Mouse (Mus musculus) skeletal muscle tissue, adult 2 months (tissue): ENCODE results near the gene Pcsk6.
"Not testable (repeated sequence)": the region's sequence is repeated elsewhere in the genome, so short reads cannot be mapped to it uniquely, and the experiment has no call there.

Source experiments
- DNase-seq: peaks from one replicate; pipeline ENCODE4 v3.0.0-alpha.2; 2012; ENCODE audit warnings: low read depth, low spot score

Gene Pcsk6

DNA sequence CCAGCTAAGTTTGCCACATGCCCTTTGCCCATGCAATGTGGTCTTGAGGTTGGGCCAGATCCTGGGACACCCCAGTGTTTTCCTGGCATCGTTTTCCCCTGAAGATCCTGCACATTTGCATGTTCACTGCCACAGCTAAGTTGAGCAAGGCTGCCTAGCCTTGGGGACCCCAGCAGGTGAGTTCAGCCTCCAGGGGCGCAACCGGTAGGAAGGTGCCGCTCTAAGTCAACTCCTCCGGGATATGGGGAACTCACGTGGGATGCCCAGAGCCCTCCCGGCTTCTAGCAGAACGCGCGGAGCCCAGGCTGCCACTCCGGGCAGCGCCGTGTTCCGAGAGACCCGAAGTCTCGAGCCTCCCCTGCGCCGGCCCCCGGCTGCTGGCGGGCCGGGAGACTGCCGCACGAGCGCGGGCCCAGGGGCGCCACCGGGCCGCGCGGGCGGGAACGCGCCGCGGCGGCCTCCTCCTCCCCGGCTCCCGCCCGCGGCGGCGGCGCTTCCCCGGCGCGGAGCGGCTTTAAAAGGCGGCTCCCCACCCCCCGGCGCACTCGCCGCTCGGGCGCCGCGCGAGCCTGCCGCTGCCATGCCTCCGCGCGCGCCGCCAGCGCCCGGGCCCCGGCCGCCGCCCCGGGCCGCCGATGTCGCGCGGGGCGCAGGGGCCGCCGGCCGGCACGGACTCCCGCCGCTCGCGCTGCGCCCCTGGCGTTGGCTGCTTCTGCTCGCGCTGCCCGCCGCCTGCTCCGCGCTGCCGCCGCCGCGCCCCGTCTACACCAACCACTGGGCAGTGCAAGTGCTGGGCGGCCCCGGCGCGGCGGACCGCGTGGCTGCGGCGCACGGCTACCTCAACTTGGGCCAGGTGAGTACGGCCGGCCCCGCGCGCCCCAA is at the start of gene Pcsk6:
TSS of gene Pcsk6 (plus strand) at position 144 of the 882 bp plus-strand sequence.
- DNase-seq, result no peak

DNA sequence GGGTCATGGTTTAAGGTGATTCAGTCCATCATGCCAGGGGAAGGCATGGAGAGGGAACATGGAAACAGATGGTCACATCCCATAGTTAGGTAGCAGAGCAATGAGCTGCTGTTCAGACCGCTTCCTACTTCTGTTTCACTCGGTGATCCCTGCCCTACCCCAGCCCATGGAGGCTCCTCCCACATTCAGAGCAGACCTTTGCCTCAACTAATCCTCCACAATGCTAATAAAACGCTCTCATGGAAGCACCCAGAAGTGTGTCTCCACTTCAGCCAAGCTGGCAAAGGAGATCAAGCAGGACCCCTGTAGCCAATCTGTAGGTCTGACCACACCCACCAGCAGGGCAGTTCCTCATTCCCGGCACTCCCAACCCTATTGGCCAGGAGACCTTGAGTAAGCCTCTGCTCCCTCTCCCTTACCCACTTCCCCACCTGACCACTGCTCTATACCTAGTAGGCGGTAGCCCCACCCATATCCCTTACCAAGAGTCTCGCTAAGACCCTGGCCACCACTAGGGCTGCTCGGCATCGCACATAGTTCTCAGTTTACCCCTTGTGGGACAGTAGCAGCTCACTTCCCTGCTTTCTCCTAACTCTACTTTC is 47.8 kb upstream of the Pcsk6 start:
- DNase-seq, result no peak

DNA sequence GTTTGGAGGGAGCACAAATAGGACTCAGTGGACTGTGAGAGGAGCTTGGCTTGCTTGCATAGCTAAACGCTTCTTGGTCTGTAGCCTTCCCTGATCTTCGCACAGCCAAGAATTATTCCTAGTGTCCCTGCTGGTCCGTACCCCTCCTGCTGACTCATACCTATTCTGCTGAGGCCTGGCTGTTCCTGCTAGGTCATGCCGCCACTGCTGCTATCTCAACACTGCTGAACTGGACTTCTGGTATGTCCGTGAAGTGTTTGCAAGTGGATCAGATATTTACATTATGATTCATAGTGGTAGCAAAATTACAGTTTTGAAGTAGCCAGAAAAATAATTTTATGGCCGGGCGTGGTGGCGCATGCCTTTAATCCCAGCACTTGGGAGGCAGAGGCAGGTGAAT is 44.0 kb upstream of the Pcsk6 start:
- no peak for DNase-seq

DNA sequence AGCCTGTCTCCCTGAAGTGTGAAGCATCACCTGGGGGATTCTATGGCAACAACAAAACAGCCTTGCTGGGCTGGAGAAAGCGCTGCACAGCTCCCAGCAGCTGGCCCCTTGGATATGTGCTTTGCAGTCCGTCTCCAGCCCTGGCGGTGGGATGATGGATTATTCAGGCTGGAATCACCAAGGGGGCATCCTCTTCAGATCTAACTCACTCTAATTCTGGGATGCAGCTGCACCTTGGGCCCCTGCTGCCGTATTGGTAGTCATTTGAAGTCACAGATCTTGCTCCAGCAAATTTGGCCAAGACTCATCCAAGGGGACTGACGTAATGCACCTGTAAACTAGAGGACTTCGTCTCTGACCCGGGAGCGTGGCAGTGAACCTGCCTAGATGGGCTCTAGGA is 41.1 kb upstream of the Pcsk6 start:
- no peak for DNase-seq

DNA sequence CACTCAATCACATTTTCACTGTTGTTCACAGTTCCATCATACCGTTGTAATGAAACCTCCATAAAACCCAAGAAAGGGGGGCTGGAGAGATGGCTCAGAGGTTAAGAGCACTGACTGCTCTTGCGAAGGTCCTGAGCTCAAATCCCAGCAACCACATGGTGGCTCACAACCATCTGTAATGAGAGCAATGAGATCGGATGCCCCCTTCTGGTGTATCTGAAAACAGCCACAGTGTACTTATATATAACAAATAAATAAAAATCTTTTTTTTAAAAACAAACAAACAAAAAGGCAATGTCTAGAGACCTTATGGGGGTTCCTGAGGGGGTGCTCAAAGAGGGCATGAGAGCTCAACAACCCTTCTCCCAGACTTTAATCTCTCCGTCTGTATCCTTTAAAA is 39.6 kb upstream of the Pcsk6 start:
- DNase-seq, result not testable (repeated sequence)

DNA sequence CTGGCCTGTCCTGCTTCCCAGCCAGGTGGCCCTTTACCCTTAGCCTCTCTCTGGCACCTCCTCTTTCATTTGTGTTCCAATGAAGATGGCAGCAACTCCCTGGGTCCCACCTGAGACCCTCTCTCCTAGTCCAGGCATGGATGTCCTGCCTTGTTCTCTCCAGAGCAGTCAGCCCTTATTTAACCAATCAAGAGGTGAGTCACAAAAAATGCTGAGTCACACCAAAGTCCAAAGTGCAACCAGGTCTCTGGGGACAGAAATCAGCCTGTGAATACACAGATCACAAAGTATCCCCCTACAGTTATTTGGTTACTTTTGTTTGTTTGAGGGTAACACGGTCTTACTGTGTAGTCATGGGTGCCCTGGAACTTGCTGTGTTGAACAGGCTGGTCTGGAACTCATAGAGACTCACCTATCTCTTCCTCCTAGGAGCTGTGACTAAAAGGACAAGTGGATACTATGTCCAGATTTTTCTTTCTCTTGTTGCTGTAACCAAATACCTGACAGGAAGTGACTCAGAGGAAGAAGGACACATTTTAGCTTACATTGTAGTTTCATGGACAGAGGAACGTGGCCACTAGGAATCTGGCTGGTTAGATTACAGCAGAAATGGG is 38.9 kb upstream of the Pcsk6 start:
- no peak for DNase-seq

DNA sequence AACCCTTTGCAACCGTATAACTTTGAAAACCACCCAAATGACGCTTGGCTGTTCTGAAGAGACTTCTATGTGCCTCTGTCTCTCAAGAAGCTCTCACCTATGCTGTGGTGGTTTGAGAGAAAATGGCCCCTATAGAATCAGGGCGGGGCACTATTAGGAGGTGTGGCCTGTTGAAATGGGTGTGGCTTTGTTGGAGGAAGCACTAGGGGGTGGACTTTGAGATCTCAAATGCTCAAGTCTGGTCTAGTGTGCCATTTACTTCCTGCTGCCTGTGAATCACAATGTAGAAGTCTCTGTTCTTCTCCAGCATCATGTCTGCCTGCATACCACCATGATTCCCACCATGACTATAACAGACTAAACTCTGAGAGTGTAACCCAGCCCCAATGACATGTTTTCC is 21.8 kb upstream of the Pcsk6 start:
- no peak for DNase-seq

DNA sequence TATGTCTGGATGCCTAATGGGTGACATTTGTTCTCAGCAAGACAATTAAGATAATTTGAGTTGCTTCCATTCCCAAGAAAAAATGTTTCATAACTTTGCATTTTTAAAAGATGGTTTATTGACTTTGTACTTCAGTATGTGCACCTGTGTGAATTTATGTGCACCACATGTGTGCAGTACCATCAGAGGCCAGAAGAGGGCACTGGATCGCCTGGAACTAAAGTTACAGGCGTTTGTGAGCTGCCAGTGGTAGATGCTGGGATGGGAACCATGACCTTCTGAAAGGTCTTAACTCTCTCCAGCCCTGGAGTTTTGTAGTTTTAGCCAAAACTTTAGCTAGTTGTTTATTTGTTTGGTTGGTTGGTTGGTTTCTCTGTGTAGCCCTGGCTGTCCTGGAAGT is 18.3 kb upstream of the Pcsk6 start:
- no peak for DNase-seq

DNA sequence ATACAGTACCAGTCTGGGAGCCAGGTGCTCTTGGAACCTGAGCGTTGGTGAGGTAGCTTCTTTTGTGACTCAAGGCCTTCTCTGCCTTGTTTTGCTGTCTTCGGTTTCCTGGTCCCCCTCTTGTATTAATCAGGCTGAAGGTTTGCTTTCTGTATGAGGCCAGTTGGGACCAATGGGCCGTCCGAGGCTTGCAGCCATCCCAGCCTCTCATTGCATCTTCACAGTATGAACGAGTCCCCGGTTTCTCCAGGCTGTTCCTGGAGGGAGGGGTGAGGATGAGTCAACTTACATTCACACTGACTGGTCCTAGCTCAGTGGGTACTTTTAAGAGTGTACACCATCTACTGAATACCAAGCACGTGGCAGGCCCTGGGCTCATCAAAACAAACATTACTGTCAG is 553 bp upstream of the Pcsk6 start:
- no peak for DNase-seq

DNA sequence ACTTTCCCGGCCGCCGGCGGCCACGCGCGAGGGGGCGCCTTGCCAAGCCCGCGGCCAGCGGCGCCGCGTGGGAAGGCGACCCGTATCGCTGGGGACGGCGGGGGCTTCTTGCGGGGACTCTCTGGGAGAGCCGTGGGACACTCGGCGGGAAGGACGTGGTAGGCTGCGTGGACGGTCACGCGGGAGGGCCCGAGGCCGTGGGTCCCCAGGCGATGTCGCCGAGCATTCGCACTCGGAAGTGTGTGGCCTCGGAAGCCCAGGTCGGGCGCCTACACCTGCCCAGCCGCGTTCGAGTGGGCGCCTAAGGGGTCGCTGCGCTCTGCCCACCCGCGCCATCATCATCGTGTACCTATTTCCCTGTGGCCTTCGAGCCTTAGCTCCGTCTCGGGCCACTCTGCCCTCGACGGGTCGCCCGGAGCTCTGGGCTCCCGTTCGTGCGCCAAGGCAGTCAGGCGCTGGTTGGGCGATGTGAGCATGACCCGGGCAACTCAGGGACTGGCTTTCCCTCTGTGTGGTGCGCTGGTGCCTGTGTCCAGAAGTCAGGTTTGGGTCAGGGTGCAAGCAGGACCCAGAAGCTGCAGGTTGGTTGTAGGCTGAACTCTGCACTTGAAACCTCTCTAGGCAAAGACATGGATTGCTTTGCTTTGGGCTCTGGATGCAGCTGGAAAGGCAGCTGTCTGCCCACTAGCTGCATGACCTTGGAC is 1.1 kb downstream of the Pcsk6 start:
- DNase-seq, result no peak

DNA sequence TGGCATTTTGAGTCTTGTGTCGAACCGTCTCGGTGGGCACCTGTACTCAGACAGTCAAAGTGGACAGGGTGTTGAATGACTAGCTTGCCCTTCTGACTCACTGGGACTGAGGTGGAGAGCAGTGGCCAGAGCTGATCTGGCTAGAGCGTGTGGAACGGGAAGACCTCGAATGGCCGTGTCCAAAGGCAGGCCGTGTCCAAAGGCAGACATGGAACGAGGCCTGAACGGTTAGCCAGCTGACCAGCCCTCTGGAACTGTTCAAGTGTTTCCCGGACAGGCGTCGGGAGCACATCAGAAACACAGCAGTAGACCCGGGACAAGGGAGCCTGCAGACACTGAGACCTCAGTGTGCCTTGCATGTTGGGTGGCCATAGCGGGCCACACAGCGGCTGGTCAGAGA is 7.6 kb downstream of the Pcsk6 start:
- DNase-seq, result peak; percentile 61

DNA sequence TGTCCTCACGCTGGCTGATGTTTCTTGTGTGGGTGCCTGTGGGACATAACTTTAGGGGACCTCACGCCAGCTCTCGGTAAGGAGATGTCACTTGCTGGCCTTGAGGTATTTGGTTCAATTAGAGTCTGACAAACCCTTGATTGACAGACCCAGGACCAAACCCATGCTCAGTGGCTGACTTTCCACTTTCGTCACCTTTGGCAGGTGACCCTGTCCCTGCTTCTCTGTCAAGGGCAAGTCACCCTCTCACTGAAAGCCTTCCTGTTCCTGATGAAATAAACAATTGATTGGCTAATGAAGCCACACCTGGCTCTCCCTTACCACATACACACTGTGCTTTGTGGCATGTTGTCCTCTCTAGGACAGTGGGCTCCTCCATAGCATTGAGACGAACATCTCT is 8.3 kb downstream of the Pcsk6 start:
- DNase-seq, result no peak

DNA sequence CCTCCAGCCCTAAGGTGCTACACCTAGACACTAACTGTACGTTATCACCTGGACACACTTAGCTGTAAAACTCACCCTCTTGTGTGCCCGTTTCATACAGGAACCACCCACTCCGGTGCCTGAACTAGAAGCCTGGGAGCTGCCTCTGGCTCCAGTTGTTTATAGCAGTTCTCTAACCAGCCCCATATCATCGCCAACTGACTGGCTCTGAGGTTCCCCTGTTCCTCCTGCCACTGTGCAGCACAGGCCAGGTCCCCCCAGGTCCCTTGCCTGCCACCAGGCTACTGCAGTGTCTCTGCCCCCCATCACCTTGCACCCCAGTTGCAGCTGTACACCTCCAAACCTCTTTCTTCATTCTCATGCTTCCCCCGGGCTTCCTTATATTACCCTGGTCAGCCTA is 8.7 kb downstream of the Pcsk6 start:
- DNase-seq, result no peak

DNA sequence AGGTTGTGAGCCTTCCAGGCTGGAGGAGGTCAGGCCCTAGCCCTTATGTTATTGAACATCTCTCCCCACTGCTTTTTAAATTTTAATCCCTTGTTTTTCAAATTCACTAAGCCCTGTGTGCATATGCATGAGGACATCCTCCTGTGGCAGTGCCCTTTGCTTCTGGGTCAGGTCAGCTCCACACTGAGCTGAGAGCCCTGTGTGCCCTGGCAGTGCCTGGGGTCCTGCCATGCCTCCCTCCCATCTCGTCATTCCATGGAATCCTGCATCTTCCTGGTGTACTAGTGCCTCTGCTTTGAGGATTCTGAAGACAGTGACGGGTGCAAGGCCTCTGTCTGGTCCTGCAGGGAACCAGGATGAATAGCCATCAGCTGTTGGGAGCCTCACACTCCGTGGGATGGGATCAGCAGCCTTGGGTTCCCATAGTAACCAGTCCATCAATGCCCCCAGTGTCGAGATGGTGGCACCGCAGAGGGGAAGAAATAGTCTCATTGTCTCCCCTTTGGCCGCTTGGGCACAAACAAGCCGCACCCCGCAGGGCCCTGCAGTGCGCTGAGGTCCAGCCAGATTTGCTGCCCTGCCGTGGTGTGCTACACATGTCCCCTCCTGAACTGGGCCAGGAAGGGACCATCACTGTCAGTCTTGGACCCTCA is 9.5 kb downstream of the Pcsk6 start:
- no peak for DNase-seq

DNA sequence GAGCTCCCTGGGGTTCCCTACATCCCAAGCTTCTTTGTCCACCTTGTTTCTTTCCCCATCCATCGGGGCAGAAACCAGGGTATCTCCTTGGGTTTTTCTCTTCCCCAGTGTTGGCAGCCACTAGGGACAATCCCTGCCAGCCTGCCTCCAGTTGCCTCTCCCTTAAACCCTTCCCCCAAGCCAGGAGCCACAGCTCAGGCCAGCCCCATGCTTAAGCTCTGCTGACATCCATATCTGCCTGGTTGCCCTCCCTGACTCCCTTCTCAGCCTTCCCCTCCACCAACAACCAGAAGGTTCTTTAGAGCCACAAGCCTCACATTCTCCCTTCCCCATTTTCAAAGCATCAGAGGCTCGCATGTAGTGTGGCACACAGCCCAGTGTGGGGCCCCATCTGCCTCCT is 10.3 kb downstream of the Pcsk6 start:
- no peak for DNase-seq

DNA sequence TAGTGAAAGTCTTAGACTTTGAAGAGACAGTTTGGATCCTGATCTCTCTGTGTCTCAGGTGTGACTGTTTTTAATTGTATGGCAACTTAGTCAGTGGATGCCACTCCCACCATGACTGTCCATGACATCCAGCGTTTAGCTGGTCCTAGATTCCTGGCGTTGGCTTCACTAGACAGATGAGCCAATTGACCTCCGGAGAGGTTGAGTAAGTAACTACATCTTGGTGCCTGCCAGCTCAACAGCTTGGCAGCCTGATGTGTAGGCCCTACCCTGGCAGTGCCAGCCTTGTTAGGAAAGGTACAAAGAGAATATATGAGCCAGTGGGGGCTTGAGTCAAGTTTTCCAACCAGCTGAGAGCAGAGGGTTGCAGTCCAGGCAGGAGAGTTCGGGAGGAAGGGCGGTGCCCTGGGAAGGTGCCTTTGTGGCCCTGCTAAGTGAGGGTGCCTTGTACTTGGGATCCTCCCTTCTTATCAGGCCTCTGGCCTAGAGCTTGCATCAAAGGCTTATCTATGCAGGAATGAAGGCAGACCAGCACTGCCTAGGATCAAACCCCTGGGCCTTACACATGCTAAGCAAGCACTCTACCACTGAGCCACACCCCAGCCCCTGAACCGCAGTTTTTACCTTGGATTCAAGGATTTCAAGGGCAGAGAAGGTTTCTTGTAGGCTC is 11.8 kb downstream of the Pcsk6 start:
- no peak for DNase-seq

DNA sequence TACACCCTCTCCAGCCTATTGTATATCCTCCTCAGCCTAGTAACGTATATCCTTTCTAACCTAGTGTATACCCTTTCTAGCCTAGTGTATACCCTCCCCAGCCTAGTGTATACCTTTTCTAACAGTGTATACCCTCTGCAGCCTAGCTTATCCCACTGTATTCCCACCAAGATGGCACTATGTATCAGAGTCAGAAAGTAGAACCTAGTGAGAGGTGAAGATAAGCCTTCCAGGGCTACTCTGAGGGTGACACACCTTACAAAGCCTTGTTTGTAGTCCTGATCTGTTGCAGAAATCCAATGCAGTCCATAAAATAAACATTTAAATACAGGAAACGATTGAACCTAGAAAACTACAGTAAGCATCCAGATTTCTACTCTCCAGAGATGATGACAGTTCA is 12.4 kb downstream of the Pcsk6 start:
- no peak for DNase-seq

DNA sequence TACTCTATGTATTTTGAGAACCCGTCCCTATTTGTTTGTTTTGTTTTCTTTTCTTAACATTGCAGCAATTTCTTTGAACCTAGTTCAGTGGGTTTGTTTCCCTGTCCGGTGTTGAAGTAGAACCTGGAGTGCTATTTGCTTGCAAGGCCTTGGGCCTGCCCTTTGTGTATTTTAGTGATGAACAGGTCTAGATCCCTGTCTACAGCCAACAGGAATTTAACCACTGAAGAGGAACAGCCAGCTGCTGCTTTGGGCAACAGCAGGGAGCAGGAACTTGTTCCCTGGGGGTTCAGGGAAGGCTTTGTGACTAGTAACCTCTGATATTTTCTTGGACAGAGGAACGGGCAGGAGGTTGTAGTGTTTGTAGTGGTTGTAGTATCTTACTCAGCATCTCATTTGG is 15.1 kb downstream of the Pcsk6 start:
- no peak for DNase-seq

DNA sequence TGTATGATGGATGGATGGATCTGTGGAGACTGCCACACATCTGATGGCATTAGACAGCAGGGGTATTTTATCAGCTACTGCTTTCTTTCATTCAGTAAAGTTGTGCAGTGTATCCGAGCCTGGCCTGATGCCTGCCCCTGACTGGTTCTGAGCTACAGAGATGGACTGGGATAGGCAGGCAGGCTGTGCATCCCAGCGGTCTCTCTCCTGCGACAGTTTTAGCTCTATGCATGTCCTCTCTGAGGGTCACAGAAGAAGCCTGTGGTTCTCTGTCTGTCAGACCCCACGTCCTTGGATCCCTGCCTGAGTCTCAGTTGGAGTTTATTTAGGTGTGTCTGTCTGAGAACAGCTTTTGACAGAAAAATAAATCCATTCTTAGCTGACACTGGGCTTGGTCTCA is 16.7 kb downstream of the Pcsk6 start:
- no peak for DNase-seq

DNA sequence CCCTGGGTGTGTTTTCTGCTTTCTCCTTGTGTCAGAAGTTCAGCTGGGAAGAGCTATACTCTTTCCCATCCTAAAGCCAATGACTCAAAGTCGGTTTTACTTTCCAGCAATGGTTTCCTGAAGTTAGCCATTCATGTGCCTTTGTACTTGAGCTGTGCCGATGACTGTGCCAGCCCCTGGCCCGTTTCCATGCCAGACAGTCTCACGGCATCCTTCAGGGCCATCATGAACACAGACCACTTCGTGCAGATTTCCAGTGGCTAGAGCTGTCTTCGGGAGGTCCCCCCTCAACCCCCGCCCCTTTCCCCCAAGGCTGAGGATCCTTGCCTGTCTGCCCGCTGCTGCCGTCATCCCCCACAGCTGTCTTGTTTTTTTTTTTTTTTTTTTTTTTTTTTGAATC is 17.8 kb downstream of the Pcsk6 start:
- DNase-seq, result no peak

DNA sequence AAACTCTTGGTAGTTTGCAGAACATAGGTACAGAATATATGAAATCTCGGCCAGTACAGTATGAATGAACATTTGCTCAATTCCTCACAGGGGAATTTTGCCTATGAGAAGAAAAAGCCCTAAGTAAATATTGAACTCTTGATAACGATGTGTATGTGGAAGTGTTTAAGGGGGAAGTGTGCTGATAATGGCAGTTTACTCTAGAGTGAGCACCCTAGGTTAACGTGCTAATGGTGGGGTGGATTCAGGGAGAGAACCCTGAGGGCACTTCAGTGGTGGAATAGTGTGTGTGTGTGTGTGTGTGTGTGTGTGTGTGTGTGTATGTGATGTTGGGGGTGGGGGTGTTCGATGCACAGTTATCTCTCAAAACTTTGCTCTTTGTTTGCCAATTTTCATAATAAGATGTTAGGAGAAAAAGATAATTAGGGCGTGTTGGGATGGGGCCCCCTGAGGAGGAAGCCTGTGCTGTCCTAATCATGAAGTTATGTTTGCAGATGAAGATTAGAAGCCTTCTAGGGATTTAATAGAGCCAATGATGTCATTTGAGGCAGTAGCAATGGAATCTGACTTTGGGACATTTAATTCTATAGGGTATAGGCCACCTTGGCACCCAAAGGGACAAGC is 19.2 kb downstream of the Pcsk6 start:
- no peak for DNase-seq
